Mouse (Mus musculus) cortical plate, adult 2 months (tissue): ENCODE results near the gene Dnhd1. TPM values are rescaled to one million over a fixed set of nuclear protein-coding genes. Genes with fewer than 3 reads are reported as not detected.
A peak's percentile ranks its signal among the peaks of the same experiment; 100 is the strongest.

ENCODE experiments used
- H3K27ac ChIP-seq: fragments of 200-500 bp; 2 replicates; pipeline ENCODE4 v1.5.1; 2012; ENCODE audit warnings: low read length, control low read depth, inconsistent platforms; ENCODE audit not compliant: insufficient read depth
- H3K4me1 ChIP-seq: fragments of 200-500 bp; 2 replicates; pipeline ENCODE4 v1.6.1; 2011; ENCODE audit warnings: low read length; ENCODE audit not compliant: control insufficient read depth, insufficient read depth
- H3K4me3 ChIP-seq: fragments of 200-500 bp; 2 replicates; pipeline ENCODE4 v1.5.1; 2011; ENCODE audit warnings: mild to moderate bottlenecking, low read length, control low read depth; ENCODE audit not compliant: insufficient read depth
- CTCF ChIP-seq: fragments of 200-500 bp; IDR thresholded peaks from 2 replicates; pipeline ENCODE4 v1.5.1; 2011; ENCODE audit warnings: mild to moderate bottlenecking, control low read depth, low read length; ENCODE audit not compliant: insufficient read depth; ENCODE audit errors: extremely low read depth
- POLR2A ChIP-seq: fragments of 200-500 bp; IDR thresholded peaks from 2 replicates; pipeline ENCODE4 v1.6.1; 2011; ENCODE audit warnings: mild to moderate bottlenecking, low read length, control low read depth; ENCODE audit not compliant: insufficient read depth; ENCODE audit errors: extremely low read depth
- polyA plus RNA-seq: library from polyadenylated mRNA; depleted of rRNA; stranded (reverse); fragments of >200 nt; gene quantifications from 2 replicates; pipeline ENCODE4 v1.2.3, GENCODE M21; 2012

Dnhd1 gene
- polyA plus RNA-seq, 1 experiment = 7.9 TPM

DNA sequence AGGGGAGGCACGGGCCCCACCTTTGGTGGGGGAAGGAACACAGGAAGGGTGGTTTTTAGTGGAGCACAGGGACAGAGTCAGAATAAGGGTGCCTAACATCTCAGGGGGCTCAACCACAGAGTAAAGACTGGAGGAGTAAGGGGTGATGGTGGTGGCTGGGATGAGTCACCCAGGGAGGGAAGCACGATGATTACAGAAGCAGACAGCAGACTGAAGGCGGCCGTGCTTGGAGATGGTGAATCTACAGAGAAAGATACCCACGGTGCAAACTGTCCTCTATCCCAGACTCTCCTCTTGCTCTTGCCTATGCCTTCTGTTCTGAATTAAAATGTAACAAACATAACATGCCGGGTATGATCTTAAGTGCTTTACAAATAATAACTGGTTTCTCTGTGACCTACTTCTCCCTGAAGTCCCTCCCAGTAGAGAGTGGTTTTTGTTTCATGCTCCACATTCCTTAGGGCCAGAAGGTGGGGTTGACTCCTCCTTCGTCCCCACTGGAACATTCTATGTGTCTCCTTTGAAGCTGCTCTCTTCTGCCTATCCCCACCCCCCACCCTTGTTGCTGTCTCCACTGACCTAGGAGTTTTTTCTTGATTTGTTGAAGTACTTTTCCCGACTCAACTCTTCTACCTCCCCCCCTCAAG is 28.9 kb upstream of the Dnhd1 start:
- TF ChIP-seq CTCF (no peak), POLR2A (no peak)
- no peak overlapping the region for H3K4me3 ChIP-seq
- peak overlapping the region; percentile 22; the same call in 1 of the 2 replicates for H3K27ac ChIP-seq
- peaks cover 3% of the 10 kb centered on the region; the same call in 1 of the 2 replicates for H3K4me1 ChIP-seq

DNA sequence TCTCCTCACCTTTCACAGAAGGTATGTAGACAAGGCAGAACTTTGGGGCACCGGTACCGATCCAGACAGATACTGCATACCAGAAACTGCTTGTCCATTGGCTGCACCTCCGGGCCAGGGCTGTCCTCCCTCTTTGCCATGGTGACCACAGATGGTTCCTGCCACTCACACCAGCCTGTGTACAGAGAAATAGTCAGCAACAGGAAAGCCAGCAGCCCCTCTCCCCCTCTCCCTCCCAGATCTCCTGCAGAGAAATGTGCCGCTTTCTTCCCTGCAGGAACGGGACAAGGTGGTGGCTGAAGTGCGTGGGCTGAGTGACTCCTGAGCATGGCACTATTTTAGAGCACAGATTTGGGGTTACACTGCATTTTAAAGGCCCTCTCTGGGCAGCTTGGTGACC is 25.2 kb upstream of the Dnhd1 start:
- H3K4me3 ChIP-seq = no peak overlapping the region
- TF ChIP-seq POLR2A (no peak), CTCF (no peak)
- H3K4me1 ChIP-seq = peaks cover 9% of the 10 kb centered on the region; the same call in 1 of the 2 replicates
- H3K27ac ChIP-seq = no peak overlapping the region

DNA sequence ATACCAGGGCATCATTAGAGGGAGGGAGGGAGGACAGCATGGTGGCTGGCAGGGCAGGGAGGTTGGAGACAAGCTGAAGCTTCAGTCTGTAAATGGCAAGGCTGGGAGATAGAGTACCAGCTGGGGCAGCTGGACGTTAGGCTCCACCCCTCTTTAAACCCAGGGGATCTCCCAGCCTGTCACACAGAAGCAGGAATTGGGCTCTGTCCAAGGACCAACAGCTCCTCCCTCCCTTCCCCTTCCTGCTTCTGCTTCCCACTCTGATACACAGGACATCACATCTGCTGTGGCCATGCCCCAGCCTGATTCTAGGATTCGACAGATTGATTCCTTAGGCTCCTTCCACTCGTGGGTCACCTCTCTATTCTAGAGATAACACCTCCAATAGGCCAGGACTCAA is 22.0 kb upstream of the Dnhd1 start:
- no peak overlapping the region for H3K4me3 ChIP-seq
- H3K4me1 ChIP-seq = peaks cover 5% of the 10 kb centered on the region; the same call in 1 of the 2 replicates
- H3K27ac ChIP-seq = peak overlapping the region; percentile 71
- TF ChIP-seq CTCF (no peak), POLR2A (peak; percentile 13; the same call in 1 of the 2 replicates)

DNA sequence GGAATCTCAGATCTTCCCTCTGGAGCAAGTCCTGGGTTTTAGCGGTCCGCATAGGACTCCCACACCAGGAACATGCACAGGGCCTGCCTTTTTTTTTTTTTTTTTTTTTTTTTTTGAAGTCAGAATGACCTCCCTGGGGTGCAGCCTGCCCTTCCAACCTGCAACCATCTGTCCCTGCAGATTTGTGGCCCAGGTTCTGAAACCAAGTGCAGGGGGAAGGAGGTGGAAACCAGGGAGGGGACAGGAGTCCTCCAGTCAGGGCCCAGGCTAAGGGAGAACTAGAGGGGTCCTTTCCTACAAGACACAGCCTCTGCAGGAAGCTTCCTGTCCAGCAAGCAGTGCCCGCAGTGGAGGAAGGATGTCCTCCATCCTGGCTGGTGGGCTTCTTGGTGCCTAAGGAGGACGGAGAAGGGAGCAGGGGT is 18.1 kb upstream of the Dnhd1 start:
- H3K4me3 ChIP-seq = peak overlapping the region; percentile 96
- H3K27ac ChIP-seq = no peak overlapping the region
- peaks cover 7% of the 10 kb centered on the region; the same call in 1 of the 2 replicates for H3K4me1 ChIP-seq
- no peak for TF ChIP-seq POLR2A
- TF ChIP-seq CTCF = no peak

DNA sequence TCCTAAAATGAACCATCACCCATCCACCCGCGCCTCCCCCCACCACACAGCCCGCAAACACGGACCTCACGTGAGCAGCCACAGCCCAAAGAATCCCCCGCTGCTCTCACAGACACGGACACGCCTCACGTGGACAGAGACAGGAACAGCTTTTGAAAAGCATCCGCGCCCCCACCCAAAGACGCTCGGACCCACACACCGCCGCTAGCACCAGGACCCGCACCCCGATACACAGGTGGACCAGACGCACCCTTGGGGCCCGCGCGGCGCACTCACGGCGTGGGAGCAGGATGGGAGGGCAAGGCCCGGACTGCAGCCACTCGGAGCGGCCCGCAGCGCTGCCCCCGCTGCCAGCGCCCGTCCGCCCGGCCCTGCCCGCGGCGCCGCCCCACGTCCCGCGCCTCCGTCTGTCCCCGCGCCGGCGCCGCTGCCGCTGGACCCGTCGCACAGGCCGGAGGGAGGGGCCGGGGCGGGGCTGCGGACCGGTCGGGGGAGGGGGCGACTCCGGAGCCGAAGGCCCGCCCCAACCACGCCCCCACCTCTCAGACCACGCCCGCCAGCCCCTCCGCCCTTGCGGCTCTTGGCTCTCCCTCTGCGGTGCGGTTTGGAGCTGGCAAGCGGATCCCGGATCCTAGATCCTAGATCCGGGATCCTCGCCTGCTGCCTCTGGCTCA is 17.4 kb upstream of the Dnhd1 start, which contains the start of gene Trim3:
Gene Trim3 (minus strand): TSS at position 445 of the 674 bp plus-strand sequence.
- no peak for TF ChIP-seq CTCF
- TF ChIP-seq POLR2A = 0 out of 2 replicates have a peak, but pooled peaks have one; percentile 3
- H3K4me1 ChIP-seq = peaks cover 7% of the 10 kb centered on the region; the same call in 1 of the 2 replicates
- H3K27ac ChIP-seq = peak within 1 kb of the TSS; percentile 97
- H3K4me3 ChIP-seq = peak within 1 kb of the TSS; percentile 96

DNA sequence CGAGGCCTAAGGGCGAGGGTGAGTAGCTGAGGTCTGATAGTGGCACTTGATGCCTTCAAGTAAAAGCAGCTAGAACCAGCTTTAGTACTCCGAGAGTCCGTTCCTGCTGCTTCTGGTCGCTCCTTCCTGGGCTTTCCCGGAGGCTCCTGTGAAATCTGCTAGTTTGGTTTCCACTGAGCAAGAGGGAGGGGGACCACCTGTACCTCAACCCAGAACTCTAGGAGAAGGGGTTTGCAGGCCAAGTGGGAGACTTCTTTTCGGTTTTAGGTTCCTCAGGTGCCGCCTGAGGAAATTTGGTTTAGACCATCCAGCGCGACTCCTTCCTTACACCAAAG is 16.9 kb upstream of the Dnhd1 start:
- no peak for TF ChIP-seq CTCF
- no peak for TF ChIP-seq POLR2A
- Histone ChIP-seq H3K27ac (0 out of 2 replicates have a peak overlapping the region, but pooled peaks have one; percentile 1), H3K4me3 (peak overlapping the region; percentile 96), H3K4me1 (peaks cover 5% of the 10 kb centered on the region; the same call in 1 of the 2 replicates)

DNA sequence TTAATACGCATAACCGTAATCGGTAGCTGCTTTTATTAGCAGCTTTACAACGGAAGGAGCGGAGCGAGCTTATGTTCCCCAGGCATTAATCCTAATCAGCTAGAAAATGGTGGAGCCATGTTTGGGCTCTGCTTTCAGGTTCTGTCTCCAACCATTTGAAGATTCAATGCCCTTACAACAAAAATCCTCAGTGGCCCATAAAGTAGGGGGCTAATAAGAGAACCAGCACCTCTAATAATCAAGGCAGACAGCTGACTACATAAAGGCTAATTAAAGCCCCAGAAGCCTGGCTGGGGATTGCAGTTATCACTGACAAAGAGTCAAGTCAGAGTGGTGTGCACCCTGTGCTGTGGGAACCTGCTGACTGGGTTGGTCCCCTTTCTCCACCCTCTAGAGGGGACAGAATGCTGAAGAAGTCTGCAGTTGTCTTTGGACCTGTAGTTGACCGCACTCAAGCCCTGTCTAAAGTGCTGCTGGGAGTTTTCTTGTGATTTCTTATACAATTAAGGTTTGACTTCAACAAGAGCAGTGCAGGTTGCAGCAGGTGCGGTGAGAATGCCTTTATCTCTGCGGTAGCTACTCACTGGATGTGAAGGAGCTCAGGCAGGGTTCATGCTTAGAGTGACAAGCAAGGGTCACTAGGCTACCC is 16.2 kb upstream of the Dnhd1 start:
- Histone ChIP-seq H3K27ac (no peak overlapping the region), H3K4me1 (peaks cover 5% of the 10 kb centered on the region), H3K4me3 (no peak overlapping the region)
- TF ChIP-seq POLR2A (no peak), CTCF (no peak)

DNA sequence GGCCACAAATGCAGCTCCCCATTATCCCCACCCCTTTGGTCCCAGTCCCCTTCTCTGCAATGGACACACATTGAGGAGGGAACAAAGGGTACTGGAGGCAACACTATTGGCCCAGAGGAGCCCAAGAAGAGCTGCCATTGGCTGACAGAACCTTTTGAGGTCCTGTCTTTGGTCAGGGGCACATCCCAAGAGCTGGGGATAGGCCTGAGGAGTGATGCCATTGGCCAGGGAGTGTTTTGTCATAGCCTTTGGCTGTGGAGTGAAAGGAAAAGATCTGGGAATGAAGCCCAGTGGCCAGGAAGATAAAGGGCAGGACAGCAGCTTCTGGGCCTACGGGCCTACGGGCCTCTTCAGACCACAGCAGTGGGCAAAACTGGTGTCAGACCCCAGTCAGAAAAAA is 14.9 kb upstream of the Dnhd1 start:
- Histone ChIP-seq H3K4me3 (no peak overlapping the region), H3K4me1 (peaks cover 4% of the 10 kb centered on the region), H3K27ac (no peak overlapping the region)
- TF ChIP-seq CTCF (no peak), POLR2A (no peak)

DNA sequence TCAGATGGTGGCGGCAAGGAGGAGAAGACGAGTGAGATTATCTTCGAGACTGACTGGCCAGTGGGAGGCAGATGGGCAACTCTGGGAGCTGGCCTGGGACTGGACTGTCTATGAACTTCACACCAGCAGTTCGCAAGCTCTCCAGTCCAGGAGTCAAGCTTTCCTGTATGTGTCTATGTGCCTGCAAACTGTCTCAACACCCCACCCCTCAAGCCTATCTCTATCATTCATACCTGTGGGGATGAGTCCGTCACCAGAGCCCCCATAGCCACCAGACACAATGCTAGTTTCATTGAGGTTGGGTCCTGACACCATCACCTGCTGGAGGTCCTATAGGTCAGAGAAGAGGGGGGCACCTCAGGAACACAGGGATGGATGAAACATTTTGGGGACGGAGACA is 11.9 kb upstream of the Dnhd1 start:
- H3K4me1 ChIP-seq = peaks cover 3% of the 10 kb centered on the region
- TF ChIP-seq CTCF = no peak
- TF ChIP-seq POLR2A = no peak
- H3K27ac ChIP-seq = no peak overlapping the region
- no peak overlapping the region for H3K4me3 ChIP-seq

DNA sequence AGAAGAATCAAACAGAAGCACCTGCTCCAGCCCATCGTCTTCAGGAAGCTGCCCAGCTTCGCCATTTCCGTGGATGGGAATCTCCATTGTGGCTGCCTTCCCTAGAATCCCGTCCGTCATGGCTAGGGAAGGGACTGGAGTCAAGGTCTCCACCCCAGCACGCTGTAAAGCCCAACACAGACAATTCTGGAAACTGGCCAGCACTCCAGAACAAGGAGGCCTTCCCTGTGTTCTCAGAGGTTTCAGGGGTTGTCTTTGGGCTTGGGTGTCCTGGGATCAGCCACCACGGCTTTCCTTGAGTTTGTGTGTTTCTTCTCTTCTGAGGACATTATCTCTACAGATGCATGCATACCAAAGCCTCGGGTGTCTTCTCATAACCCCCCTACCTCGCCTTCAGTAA is 11.3 kb upstream of the Dnhd1 start:
- peaks cover 2% of the 10 kb centered on the region for H3K4me1 ChIP-seq
- TF ChIP-seq CTCF = no peak
- no peak for TF ChIP-seq POLR2A
- peak overlapping the region; percentile 85 for H3K4me3 ChIP-seq
- no peak overlapping the region for H3K27ac ChIP-seq
